Mouse (Mus musculus) limb, embryonic 10.5 days (tissue): ENCODE measurements around the gene Gm11037. TPM values are rescaled to one million over a fixed set of nuclear protein-coding genes. Genes with fewer than 3 reads are reported as not detected.
"Not testable (repeated sequence)": the region's sequence is repeated elsewhere in the genome, so short reads cannot be mapped to it uniquely, and the experiment has no call there.

Experiments used
- DNase-seq: peaks from one replicate; pipeline ENCODE4 v3.0.0-alpha.2; 2017; ENCODE audit warnings: low spot score
- H3K27ac ChIP-seq: fragments of 300-500 bp; sonication (generic); 2 replicates; pipeline ENCODE4 v1.5.1; 2016; ENCODE audit warnings: mild to moderate bottlenecking
- H3K27me3 ChIP-seq: fragments of 300-500 bp; sonication (generic); 2 replicates; pipeline ENCODE4 v1.6.1; 2016; ENCODE audit warnings: low read depth, mild to moderate bottlenecking; ENCODE audit not compliant: poor library complexity, severe bottlenecking
- H3K36me3 ChIP-seq: fragments of 300-500 bp; sonication (generic); 2 replicates; pipeline ENCODE4 v1.6.1; 2016; ENCODE audit warnings: mild to moderate bottlenecking, moderate library complexity
- H3K4me1 ChIP-seq: fragments of 300-500 bp; sonication (generic); 2 replicates; pipeline ENCODE4 v1.6.1; 2016
- H3K4me3 ChIP-seq: fragments of 300-500 bp; sonication (generic); 2 replicates; pipeline ENCODE4 v1.5.1; 2016; ENCODE audit warnings: mild to moderate bottlenecking, moderate library complexity
- H3K9me3 ChIP-seq: fragments of 300-500 bp; sonication (generic); replicated peaks from 2 replicates; pipeline ENCODE4 v1.6.1; 2016; ENCODE audit warnings: mild to moderate bottlenecking
- WGBS: fragments of 180-500 bp; shearing (Covaris S2); methylation state at CpG from one replicate; pipeline ENCODE4 v1.1.7; 2016; 5-methylcytosine and 5-hydroxymethylcytosine counted together
- polyA plus RNA-seq: library from polyadenylated mRNA; unstranded; fragments of >200 nt; fragmentation: Nextera tagmentation; extraction: Ambion mirVana; gene quantifications from 2 replicates; pipeline ENCODE4 v1.2.1, GENCODE M21; 2016

Gene Gm11037
- polyA plus RNA-seq, 1 experiment from 2014 or later: not detected

DNA sequence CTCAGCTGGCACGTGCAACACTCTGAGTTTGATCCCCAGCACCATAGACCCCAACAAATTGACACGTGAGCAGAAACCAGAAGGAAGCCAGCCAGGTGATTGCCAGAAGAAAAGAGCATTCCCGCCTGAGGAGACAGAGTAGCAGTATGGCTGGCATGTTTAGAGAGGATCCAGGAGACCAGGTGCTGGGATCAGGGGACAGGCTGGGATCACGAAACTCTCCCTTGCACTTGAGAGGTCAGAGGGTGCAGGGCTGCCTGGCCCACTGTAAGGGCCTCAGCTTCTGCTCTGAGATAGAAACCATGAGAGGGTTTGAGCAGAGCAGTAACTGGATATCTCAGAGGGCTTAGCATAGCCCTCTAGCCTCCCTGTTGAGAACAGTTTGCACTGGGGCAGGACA, 28.2 kb upstream of the Gm11037 start:
- not testable (repeated sequence) for H3K27me3 ChIP-seq, H3K36me3 ChIP-seq, H3K4me1 ChIP-seq, H3K9me3 ChIP-seq, DNase-seq, H3K4me3 ChIP-seq, H3K27ac ChIP-seq
- 65% methylated on average over 4 of the region's 4 CpGs for WGBS

DNA sequence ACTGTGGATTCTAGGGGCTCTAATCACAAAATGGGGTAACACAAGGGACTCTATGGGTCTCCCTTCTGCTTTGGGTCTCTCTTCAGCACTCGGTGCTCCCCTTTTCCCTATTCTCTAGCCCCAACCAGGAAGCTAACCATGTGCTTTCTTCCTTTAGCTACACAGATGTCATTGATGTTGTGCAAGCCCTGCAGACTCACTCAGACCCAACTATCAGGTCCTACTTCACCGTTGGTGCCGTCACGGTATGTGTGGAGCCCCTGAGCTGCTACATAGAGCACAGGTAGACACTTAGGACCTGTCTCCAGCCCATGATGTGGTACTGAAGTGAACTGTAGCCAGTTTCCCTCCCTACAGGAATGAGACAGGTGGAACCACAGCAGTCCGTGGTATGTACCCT, 27.3 kb upstream of the Gm11037 start:
- no peak for DNase-seq
- 89% methylated on average over 5 of the region's 5 CpGs for WGBS
- Histone ChIP-seq H3K4me1 (no peaks in the 10 kb centered on the region), H3K27me3 (no peaks in the 10 kb centered on the region), H3K36me3 (no peaks in the 10 kb centered on the region), H3K4me3 (no peak overlapping the region), H3K9me3 (no peaks in the 10 kb centered on the region), H3K27ac (no peak overlapping the region)

DNA sequence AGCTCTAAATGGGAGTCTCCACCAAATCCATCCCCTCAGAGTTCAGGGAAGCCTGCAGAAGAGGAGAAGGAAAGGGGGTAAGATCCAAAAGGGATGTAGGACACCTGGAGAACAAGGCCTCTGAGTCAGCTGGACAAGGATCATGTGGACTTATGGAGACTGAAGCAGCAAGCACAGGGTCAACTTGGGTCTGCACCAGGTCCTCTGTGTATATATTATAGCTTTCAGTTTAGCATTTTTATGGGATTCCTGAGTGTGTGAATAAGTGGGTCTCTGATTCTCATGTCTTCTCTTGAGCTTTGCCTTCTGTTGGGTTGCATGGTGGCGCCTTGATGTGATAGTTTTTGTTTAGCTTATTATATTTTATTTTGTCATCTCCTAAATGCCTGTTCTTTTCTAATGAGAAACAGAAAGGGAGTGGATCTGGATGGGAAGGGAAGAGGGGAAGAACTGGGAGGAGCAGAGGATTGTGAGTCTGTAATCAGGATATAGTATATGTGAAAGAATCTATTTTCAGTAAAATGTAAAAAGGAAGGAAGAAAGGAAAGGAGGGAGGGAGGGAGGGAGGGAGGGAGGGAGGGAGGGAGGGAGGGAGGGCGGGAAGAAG, 14.2 kb upstream of the Gm11037 start:
- H3K9me3 ChIP-seq: no peaks in the 10 kb centered on the region
- H3K36me3 ChIP-seq: no peaks in the 10 kb centered on the region
- no peak overlapping the region for H3K27ac ChIP-seq
- WGBS: 73% methylated on average over 2 of the region's 2 CpGs
- no peaks in the 10 kb centered on the region; the same call in 1 of the 2 replicates for H3K4me1 ChIP-seq
- no peak overlapping the region for H3K4me3 ChIP-seq
- no peak for DNase-seq
- no peaks in the 10 kb centered on the region for H3K27me3 ChIP-seq

DNA sequence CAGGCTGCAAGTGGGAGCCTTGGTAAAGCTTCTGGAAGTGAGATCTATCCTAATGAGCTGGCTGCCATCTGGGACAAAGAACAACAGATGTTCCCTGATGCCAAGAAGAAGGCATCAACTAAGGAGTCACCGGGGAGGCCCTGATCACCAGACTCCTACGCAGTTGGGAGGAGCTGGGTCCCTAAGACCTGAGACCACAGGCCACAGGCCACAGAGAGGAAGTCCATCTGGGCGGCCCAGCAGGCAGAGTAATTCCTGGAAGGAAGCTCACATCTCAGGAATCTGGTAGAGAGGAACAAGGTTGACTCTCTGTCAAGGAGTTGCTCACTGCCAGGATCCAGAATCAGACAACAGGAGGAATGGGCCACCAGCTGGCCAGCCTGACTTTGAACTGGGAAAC, 9.1 kb upstream of the Gm11037 start:
- H3K9me3 ChIP-seq: no peaks in the 10 kb centered on the region
- no peaks in the 10 kb centered on the region for H3K36me3 ChIP-seq
- 0 out of 2 replicates have a peak, but pooled peaks cover 4% of the 10 kb centered on the region for H3K27me3 ChIP-seq
- peaks cover 42% of the 10 kb centered on the region for H3K4me1 ChIP-seq
- 81% methylated on average over 3 of the region's 3 CpGs for whole genome bisulfite sequencing
- no peak for DNase-seq
- peak overlapping the region; percentile 25; the same call in 1 of the 2 replicates for H3K27ac ChIP-seq
- no peak overlapping the region for H3K4me3 ChIP-seq

DNA sequence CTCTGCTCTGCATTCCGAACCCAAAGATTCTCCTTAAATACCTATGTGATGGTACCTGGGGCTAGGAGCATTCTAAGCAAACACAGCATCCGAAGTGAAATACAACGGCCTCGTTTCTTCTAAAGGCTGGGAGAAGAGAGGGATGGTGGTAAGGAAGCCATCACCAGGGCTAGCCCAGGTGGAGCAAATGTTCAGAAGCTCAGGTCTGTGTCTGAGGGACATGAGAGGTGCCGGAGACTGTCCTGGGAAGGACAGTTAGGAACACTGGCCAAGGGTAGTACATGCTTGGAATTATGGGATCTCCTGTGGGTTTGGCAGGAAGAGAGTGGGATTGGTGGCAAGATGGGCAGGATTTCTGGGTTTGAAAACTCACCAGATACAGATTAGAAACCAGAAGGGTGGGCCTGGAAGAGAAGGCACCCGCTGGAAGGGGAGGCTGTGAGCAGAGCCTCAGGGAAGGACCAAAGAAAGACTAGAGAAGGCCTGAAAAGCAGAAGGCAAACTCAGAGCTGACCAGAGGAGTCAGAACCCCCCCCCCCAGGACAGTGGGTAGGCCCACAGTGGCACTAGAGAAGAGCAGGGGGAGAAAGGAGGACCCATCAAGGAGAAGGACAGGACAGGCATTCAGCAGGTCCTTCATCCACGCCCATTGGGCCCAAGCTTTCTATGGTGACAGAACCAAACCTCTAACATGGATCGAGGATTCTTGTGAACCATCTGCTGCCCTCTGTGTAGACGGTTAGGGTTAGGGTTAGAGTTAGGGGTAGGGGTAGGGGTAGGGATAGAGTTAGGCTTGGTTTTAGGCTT, 7.9 kb upstream of the Gm11037 start:
- peak overlapping the region; percentile 97 for H3K27ac ChIP-seq
- H3K9me3 ChIP-seq: no peaks in the 10 kb centered on the region
- peaks cover 45% of the 10 kb centered on the region for H3K4me1 ChIP-seq
- no peak overlapping the region for H3K4me3 ChIP-seq
- 90% methylated on average over 9 of the region's 9 CpGs for WGBS
- H3K27me3 ChIP-seq: 0 out of 2 replicates have a peak, but pooled peaks cover 4% of the 10 kb centered on the region
- DNase-seq: no peak
- H3K36me3 ChIP-seq: no peaks in the 10 kb centered on the region

DNA sequence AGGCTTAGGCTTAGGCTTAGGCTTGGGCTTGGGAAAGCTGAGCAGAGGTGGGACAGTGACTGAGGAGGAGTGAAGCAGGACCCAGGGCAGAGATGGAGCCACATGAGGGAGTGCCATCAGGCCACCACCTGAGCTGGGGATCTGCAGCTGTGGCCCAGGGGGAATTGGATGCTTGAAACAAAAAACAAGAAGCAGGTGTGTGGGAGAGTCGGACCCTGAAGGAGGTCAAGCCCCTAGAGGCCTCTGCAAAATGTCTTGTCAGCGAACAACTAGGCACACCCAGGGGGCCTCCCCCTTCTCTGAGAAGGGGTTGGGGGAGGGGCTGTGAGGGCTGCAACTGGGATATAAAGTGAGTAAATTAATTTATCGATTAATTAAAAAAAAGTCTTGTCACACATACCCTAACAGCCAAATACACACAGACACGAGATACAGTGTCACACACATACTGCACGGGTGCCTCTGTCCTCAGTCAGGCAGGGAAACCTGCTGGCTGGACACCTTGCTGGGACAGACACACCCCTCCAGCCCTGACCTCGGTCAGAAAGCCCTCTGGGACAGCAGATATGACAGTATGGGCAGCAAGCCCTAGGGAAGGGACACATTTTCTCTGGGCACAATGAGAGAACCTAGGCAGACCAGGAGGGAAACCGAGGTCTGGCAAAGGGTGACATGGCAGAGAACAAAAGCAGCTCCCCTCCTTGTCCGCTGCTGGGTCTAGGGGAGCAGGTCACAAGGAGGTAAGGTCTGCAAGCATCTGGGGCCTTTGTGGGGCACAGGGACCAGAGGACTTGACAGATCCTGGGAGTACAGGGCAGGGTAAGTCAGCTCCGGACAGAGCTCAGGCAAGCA, 7.1 kb upstream of the Gm11037 start:
- peak overlapping the region; percentile 97 for H3K27ac ChIP-seq
- H3K4me1 ChIP-seq: peaks cover 45% of the 10 kb centered on the region
- no peaks in the 10 kb centered on the region for H3K9me3 ChIP-seq
- peak; percentile 33 for DNase-seq
- 40% methylated on average over 9 of the region's 9 CpGs for WGBS
- H3K4me3 ChIP-seq: peak overlapping the region; percentile 78
- H3K36me3 ChIP-seq: peaks cover 4% of the 10 kb centered on the region; the same call in 1 of the 2 replicates
- 0 out of 2 replicates have a peak, but pooled peaks cover 4% of the 10 kb centered on the region for H3K27me3 ChIP-seq

DNA sequence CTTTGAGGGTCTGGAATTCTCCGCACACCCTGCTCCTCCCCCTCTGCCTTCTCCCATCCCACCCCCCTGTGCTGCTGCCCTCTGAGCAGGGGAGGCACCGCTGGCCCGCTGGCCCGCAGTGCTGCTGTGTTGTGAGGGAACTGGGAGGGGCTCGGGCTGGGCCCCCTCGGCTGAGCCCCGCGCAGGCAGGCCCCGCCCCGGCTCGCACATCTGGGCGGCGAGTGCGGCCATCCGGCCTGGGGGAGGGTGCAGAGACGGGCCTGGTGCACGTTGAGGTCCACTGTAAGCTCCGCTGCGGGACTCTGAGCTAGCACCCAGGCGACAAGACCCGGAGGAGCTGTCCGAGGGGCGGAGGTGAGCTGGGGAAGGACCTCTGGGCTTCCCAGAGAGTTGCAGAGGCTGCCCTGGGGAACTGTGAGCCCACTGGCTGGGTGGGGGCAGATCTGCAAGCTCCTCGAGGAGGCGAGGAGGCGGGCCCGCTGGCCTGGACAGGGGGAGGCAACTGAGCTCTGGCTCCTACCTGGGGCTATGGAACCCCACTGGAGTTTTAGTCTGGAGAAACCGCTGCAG, 6.1 kb upstream of the Gm11037 start, which contains the start of gene Hspa12b:
TSS of gene Hspa12b (plus strand) at position 120 of the 570 bp plus-strand sequence.
- Histone ChIP-seq H3K27me3 (0 out of 2 replicates have a peak, but pooled peaks cover 4% of the 10 kb centered on the region), H3K36me3 (peaks cover 12% of the 10 kb centered on the region; the same call in 1 of the 2 replicates), H3K4me1 (peaks cover 45% of the 10 kb centered on the region), H3K4me3 (peak within 1 kb of the TSS; percentile 78), H3K9me3 (no peaks in the 10 kb centered on the region), H3K27ac (peak within 1 kb of the TSS; percentile 97)
- DNase-seq: peak; percentile 89
- under 1% methylated on average over 28 of the region's 28 CpGs for WGBS

DNA sequence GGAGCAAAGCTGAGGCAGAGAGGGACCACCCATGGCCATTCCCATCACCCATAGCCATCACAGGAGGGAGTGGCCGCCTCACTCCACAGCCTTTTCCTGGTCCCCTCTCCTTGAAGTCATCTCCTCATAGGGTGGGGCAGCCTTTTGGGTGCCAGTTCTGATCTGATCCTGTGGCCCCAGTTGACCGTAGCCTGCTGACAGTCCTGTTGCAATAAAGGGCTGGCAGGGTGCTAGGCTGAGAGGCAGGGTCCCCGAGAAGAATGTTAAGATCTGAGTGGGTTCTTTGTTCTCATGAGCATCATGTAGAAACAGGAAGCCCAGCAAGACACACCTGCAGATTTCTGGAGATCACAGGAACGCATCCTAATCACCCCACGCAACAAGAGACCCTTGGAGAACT, 5.1 kb upstream of the Gm11037 start:
- DNase-seq: no peak
- H3K27me3 ChIP-seq: 0 out of 2 replicates have a peak, but pooled peaks cover 4% of the 10 kb centered on the region
- H3K9me3 ChIP-seq: no peaks in the 10 kb centered on the region
- peaks cover 15% of the 10 kb centered on the region; the same call in 1 of the 2 replicates for H3K36me3 ChIP-seq
- 78% methylated on average over 5 of the region's 5 CpGs for WGBS
- peaks cover 45% of the 10 kb centered on the region for H3K4me1 ChIP-seq
- peak overlapping the region; percentile 78 for H3K4me3 ChIP-seq
- peak overlapping the region; percentile 97 for H3K27ac ChIP-seq

DNA sequence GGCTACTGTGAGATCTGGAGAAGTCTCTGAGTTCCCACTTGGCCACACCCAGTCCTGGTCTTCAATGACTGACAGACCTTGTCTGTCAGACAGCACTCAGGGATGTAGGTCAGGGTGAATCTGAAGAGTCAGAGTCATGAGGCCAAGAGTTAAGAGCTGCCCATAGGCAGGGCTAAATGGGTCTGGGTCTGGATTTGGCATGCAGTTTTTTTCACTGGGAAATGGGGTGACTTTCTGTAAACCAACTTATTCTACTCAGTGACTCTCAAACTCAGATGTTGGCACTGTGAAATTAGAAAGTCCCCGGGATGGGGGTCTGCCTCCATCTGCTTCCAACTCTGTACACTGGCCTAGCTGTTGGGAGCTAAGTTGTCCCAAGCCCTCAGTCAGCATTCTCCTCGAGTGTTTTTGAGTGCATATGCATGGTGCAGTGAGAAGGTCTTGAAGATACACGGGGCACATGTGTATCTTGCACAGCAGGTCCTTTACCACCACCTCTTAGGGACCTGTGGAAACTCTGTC, 4.6 kb upstream of the Gm11037 start:
- Histone ChIP-seq H3K4me1 (peaks cover 45% of the 10 kb centered on the region), H3K27ac (peak overlapping the region; percentile 97; the same call in 1 of the 2 replicates), H3K4me3 (peak overlapping the region; percentile 78), H3K9me3 (no peaks in the 10 kb centered on the region), H3K27me3 (0 out of 2 replicates have a peak, but pooled peaks cover 4% of the 10 kb centered on the region), H3K36me3 (peaks cover 15% of the 10 kb centered on the region; the same call in 1 of the 2 replicates)
- WGBS: 86% methylated on average over 3 of the region's 3 CpGs
- no peak for DNase-seq

DNA sequence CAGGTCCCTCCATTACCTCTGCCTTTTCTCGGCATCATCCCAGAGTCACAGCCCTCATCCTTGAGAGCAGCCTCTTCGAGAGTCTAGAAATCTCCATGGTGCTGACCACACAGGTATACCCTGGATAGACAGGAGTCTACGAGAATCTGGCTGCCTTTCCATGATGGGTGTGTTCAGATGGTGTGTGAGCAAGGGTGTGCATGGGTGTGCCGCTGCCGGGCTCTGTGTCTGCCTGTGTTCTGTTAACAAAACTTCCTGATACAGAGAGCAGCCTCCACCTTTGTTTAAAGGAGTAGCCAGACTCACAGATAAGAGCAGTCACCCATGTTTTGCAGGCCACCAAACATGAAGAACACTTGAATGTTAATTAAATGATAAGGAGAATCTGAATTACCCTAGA, 3.5 kb upstream of the Gm11037 start:
- WGBS: 87% methylated on average over 5 of the region's 5 CpGs
- DNase-seq: no peak
- Histone ChIP-seq H3K4me1 (peaks cover 55% of the 10 kb centered on the region), H3K36me3 (peaks cover 25% of the 10 kb centered on the region), H3K27ac (no peak overlapping the region), H3K27me3 (0 out of 2 replicates have a peak, but pooled peaks cover 4% of the 10 kb centered on the region), H3K4me3 (no peak overlapping the region), H3K9me3 (no peaks in the 10 kb centered on the region)

DNA sequence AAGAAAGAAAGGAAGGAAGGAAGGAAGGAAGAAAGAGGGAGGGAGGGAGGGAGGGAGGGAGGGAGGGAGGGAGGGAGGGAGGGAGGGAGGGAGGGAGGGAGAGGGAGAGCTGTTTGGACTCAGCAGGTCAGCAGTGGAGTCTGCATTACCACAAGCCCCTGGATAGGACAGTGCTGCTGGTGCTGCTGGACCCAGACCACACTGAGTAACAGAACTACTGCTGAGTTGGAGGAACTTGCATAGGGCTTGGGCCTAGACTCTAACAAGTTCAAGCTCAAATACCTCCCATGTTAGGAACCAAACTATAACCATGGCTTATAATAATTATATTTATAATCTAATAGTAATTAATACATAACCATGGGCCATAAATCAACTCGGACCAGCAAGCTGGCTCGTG, 2.4 kb upstream of the Gm11037 start:
- DNase-seq: no peak
- no peak overlapping the region for H3K4me3 ChIP-seq
- peaks cover 56% of the 10 kb centered on the region for H3K4me1 ChIP-seq
- no peak overlapping the region for H3K27ac ChIP-seq
- no peaks in the 10 kb centered on the region for H3K9me3 ChIP-seq
- H3K36me3 ChIP-seq: peaks cover 35% of the 10 kb centered on the region
- H3K27me3 ChIP-seq: no peaks in the 10 kb centered on the region
- 92% methylated on average over 2 of the region's 2 CpGs for WGBS
